Mouse (Mus musculus) CH12.LX (cell line): ENCODE results near the gene Senp5. TPM values are rescaled to one million over a fixed set of nuclear protein-coding genes. Genes with fewer than 3 reads are reported as not detected.
A peak's percentile ranks its signal among the peaks of the same experiment; 100 is the strongest.

ENCODE experiments used
- DNase-seq: peaks from one replicate; pipeline ENCODE4 v3.0.0-alpha.2; 2013; ENCODE audit errors: extremely low read depth
- H3K27ac ChIP-seq: 2 replicates; pipeline ENCODE4 v1.5.1; 2012; ENCODE audit warnings: low read depth, mild to moderate bottlenecking, control low read depth, moderate library complexity; ENCODE audit not compliant: insufficient read depth
- H3K27me3 ChIP-seq: replicated peaks from 2 replicates; pipeline ENCODE3; 2012; ENCODE audit warnings: inconsistent platforms
- H3K36me3 ChIP-seq, 2 experiments: replicated peaks in 1 of 2; 2 replicates each; pipeline versions ENCODE3 to v1.6.1; 2012; ENCODE audit warnings: inconsistent platforms in 1 of 2, low read length in 1 of 2, mild to moderate bottlenecking in 1 of 2, mixed read lengths in 1 of 2, moderate library complexity in 1 of 2; ENCODE audit not compliant: control insufficient read depth in 1 of 2, insufficient read depth in 1 of 2
- H3K4me1 ChIP-seq, 2 experiments: 2 replicates each; pipeline ENCODE4 v1.6.1; 2012; ENCODE audit warnings: inconsistent platforms in 1 of 2, moderate library complexity in 1 of 2; ENCODE audit not compliant: insufficient read depth in 2 of 2, control insufficient read depth in 1 of 2
- H3K4me2 ChIP-seq: 2 replicates; pipeline ENCODE4 v1.6.1; 2012; ENCODE audit warnings: low read depth, mild to moderate bottlenecking, control low read depth; ENCODE audit not compliant: poor library complexity, insufficient read depth, severe bottlenecking
- H3K4me3 ChIP-seq, 3 experiments: fragments of 150-350 bp in 1 of 3; sonication (generic) in 1 of 3; replicated peaks in 1 of 3; 2 replicates each; pipeline versions ENCODE3 to v1.5.1; 2011 to 2012; ENCODE audit warnings: low read depth in 2 of 3, low read length in 2 of 3, mild to moderate bottlenecking in 2 of 3, moderate library complexity in 2 of 3, control low read depth in 1 of 3, improper control_type of control experiment in 1 of 3, inconsistent platforms in 1 of 3, mixed read lengths in 1 of 3; ENCODE audit not compliant: poor library complexity in 1 of 3
- H3K79me2 ChIP-seq: replicated peaks from 2 replicates; pipeline ENCODE4 v1.6.1; 2012; ENCODE audit warnings: mild to moderate bottlenecking, moderate library complexity; ENCODE audit not compliant: control insufficient read depth, poor library complexity, insufficient read depth, severe bottlenecking; ENCODE audit errors: extremely low read depth
- H3K9ac ChIP-seq: 2 replicates; pipeline ENCODE4 v1.6.1; 2012; ENCODE audit warnings: low read depth, mild to moderate bottlenecking, control low read depth, moderate library complexity; ENCODE audit not compliant: insufficient read depth
- H3K9me3 ChIP-seq: replicated peaks from 2 replicates; pipeline ENCODE3; 2012; ENCODE audit warnings: low read length, inconsistent platforms, mixed read lengths
- BHLHE40 ChIP-seq: IDR thresholded peaks from 2 replicates; pipeline ENCODE4 v1.6.1; 2011; ENCODE audit warnings: mild to moderate bottlenecking, low read depth, low read length, improper control_type of control experiment
- CHD1 ChIP-seq: IDR thresholded peaks from 2 replicates; pipeline ENCODE4 v1.6.1; 2012; ENCODE audit warnings: low read depth, low read length, improper control_type of control experiment, inconsistent platforms
- CTCF ChIP-seq, 2 experiments: IDR thresholded peaks in 1 of 2; conservative IDR thresholded peaks in 1 of 2; 2 replicates each; pipeline ENCODE4 v1.5.1; 2011 to 2012; ENCODE audit warnings: low read depth in 2 of 2, low read length in 2 of 2, improper control_type of control experiment in 1 of 2, inconsistent platforms in 1 of 2, mild to moderate bottlenecking in 1 of 2, moderate library complexity in 1 of 2
- E2F4 ChIP-seq: IDR thresholded peaks from 2 replicates; pipeline ENCODE4 v1.6.1; 2011; ENCODE audit warnings: low read depth, low read length, improper control_type of control experiment; ENCODE audit not compliant: insufficient replicate concordance
- ELF1 ChIP-seq: IDR thresholded peaks from 2 replicates; pipeline ENCODE4 v1.6.1; 2014; ENCODE audit warnings: low read depth, mild to moderate bottlenecking, inconsistent platforms, low read length, improper control_type of control experiment
- EP300 ChIP-seq: IDR thresholded peaks from 2 replicates; pipeline ENCODE4 v1.6.1; 2011; ENCODE audit warnings: low read length, improper control_type of control experiment
- GABPA ChIP-seq: IDR thresholded peaks from 2 replicates; pipeline ENCODE4 v1.6.1; 2012; ENCODE audit warnings: low read depth, low read length, improper control_type of control experiment, inconsistent platforms; ENCODE audit not compliant: insufficient replicate concordance
- IRF4 ChIP-seq: IDR thresholded peaks from 2 replicates; pipeline ENCODE4 v1.6.1; 2014; ENCODE audit warnings: low read depth, mild to moderate bottlenecking, inconsistent platforms, low read length, improper control_type of control experiment
- JUND ChIP-seq: conservative IDR thresholded peaks from 2 replicates; pipeline ENCODE4 v1.6.1; 2011; ENCODE audit warnings: low read depth, low read length, improper control_type of control experiment
- MAFK ChIP-seq: IDR thresholded peaks from 2 replicates; pipeline ENCODE4 v1.6.1; 2011; ENCODE audit warnings: low read length, improper control_type of control experiment; ENCODE audit not compliant: insufficient replicate concordance
- MEF2A ChIP-seq: IDR thresholded peaks from 2 replicates; pipeline ENCODE4 v1.6.1; 2014; ENCODE audit warnings: low read depth, mild to moderate bottlenecking, inconsistent platforms, low read length, improper control_type of control experiment, borderline replicate concordance
- MXI1 ChIP-seq: IDR thresholded peaks from 2 replicates; pipeline ENCODE4 v1.6.1; 2011; ENCODE audit warnings: mild to moderate bottlenecking, low read depth, low read length, improper control_type of control experiment
- MYC ChIP-seq: IDR thresholded peaks from 2 replicates; pipeline ENCODE4 v1.6.1; 2011; ENCODE audit warnings: low read depth, mild to moderate bottlenecking, improper control_type of control experiment, low read length
- RAD21 ChIP-seq: IDR thresholded peaks from 2 replicates; pipeline ENCODE4 v1.6.1; 2011; ENCODE audit warnings: low read depth, mild to moderate bottlenecking, low read length, improper control_type of control experiment, moderate library complexity
- USF2 ChIP-seq: conservative IDR thresholded peaks from 2 replicates; pipeline ENCODE4 v1.6.1; 2011; ENCODE audit warnings: low read depth, low read length, improper control_type of control experiment
- ZC3H11A ChIP-seq: IDR thresholded peaks from 2 replicates; pipeline ENCODE4 v1.6.1; 2012; ENCODE audit warnings: low read depth, mild to moderate bottlenecking, inconsistent platforms, low read length, improper control_type of control experiment
- ZKSCAN1 ChIP-seq: IDR thresholded peaks from 2 replicates; pipeline ENCODE4 v1.6.1; 2012; ENCODE audit warnings: low read depth, inconsistent platforms, low read length, improper control_type of control experiment, borderline replicate concordance
- ZMIZ1 ChIP-seq: IDR thresholded peaks from 2 replicates; pipeline ENCODE4 v1.6.1; 2012; ENCODE audit warnings: low read depth, mild to moderate bottlenecking, inconsistent platforms, low read length, improper control_type of control experiment
- dilution Hi-C: fragments of 300-500 bp; cut with MboI; formaldehyde crosslinking; loops from 2 replicates; pipeline ENCODE4 v1.14.3; 2020; ENCODE audit warnings: low sequenced_read_pairs; ENCODE audit not compliant: extremely low pct_unique_long_range_greater_than_20kb, extremely low pct_ligation_motif_present
- in situ Hi-C: fragments of 300-500 bp; cut with MboI; formaldehyde crosslinking; loops from 3 replicates; pipeline ENCODE4 v1.14.3; 2019; ENCODE audit warnings: low sequenced_read_pairs, low pct_ligation_motif_present, low pct_unique_long_range_greater_than_20kb, mixed read lengths
- polyA plus RNA-seq: library from polyadenylated mRNA; unstranded; fragments of >175 nt; gene quantifications from 2 replicates; pipeline ENCODE4 v1.2.1, GENCODE M21; 2012; ENCODE audit warnings: low read depth; ENCODE audit not compliant: insufficient read length
- total RNA-seq, 2 experiments: library from RNA; depleted of rRNA; stranded (reverse); fragments of 300-350 nt in 1 of 2; fragments of >200 nt in 1 of 2; gene quantifications; 2 replicates each; pipeline ENCODE4 v1.2.3; 2012 to 2014

Senp5 gene
- total and polyA plus RNA-seq, 3 experiments = 19.3 to 31.2 (median 28.8) TPM

DNA sequence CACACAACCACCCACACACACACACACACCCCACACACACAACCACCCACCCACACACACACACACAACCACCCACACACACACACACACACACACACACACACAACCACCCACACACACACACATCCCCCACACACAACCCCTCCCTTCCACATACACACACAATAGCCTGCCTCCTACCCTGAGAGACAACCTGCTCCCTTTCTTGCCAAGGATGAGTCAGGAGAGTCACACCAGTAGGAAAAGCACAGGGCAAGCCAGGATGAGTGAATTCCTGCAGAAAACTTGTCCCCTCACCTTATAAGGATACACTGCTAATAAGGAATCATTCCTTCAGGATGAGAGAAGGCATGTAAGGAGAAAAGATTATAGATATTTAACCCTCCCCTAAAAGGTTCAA, 9.1 kb downstream of the Senp5 start:
- Histone ChIP-seq H3K4me3 (no peak overlapping the region), H3K79me2 (peaks cover 41% of the 10 kb centered on the region), H3K4me1 (no peaks in the 10 kb centered on the region), H3K36me3 (peaks cover 24 to 71% of the 10 kb centered on the region in 2 experiments)
- no peak for DNase-seq
- dilution Hi-C loops = no loop called here
- TF ChIP-seq EP300 (no peak), JUND (no peak), GABPA (no peak), IRF4 (no peak), MEF2A (no peak), MAFK (no peak), CHD1 (no peak), USF2 (no peak), ZC3H11A (no peak)
- TF ChIP-seq, all 38 proteins: peak for 0
- Histone ChIP-seq H3K9ac (no peak overlapping the region), H3K9me3 (no peaks in the 10 kb centered on the region), H3K27me3 (no peaks in the 10 kb centered on the region), H3K4me2 (no peak overlapping the region), H3K27ac (no peak overlapping the region)
- in situ Hi-C loops = no loop called here

DNA sequence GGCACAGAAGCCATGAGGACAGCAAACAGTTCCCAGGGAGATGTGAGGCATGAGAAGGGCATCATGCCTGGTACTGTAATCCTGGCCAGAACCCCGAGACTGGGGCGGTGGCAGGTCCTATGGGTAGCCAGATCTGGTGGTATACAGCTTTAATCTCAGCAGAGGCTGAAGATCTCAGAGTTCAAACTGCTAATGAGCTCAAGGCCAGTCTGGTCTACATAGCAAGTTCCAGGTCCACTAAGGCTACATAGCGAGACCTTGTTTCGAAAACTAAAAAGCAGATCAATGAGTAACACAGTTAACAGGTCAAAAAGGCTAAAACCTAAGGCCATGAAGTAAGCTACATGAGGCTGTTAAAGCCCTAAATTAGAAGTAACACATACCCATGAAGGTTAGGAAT, 9.9 kb downstream of the Senp5 start:
- Histone ChIP-seq H3K9me3 (no peaks in the 10 kb centered on the region), H3K36me3 (peaks cover 28 to 75% of the 10 kb centered on the region in 2 experiments), H3K79me2 (peaks cover 36% of the 10 kb centered on the region), H3K27ac (no peak overlapping the region), H3K4me2 (no peak overlapping the region), H3K4me3 (no peak overlapping the region), H3K9ac (no peak overlapping the region), H3K27me3 (no peaks in the 10 kb centered on the region), H3K4me1 (no peaks in the 10 kb centered on the region)
- no peak for DNase-seq
- no peak for TF ChIP-seq MYC
- TF ChIP-seq ZKSCAN1 = no peak
- no peak for TF ChIP-seq ZMIZ1
- TF ChIP-seq E2F4 = no peak
- no peak for TF ChIP-seq MXI1
- in situ Hi-C loops (no loop called here), dilution Hi-C loops (no loop called here)

DNA sequence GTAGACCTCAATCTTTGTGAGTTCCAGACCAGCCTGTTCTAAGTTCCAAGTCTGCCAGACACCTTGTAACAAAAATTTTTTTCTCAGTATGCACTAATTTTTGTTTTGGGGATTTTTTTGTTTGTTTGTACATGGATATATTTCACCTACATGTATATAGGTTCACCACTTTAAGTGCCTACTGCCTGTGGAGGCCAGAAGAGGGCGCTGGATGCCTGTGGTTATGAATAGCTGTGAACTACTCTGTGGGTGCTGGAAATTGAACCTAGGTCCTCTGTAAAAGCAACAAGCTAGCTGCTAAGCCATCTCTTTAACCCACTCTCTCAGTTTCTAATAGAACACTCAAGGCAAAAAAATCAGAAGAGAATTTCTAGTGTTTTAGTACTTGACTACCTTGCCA, 11.0 kb downstream of the Senp5 start:
- dilution Hi-C loops = no loop called here
- Histone ChIP-seq H3K4me2 (no peak overlapping the region), H3K27me3 (no peaks in the 10 kb centered on the region), H3K27ac (no peak overlapping the region), H3K9me3 (no peaks in the 10 kb centered on the region), H3K4me1 (no peaks in the 10 kb centered on the region), H3K4me3 (no peak overlapping the region), H3K9ac (no peak overlapping the region), H3K79me2 (peaks cover 25% of the 10 kb centered on the region)
- TF ChIP-seq ELF1 (no peak), BHLHE40 (no peak), GABPA (no peak), CTCF (conservative IDR thresholded peaks at IDR 0.05 in 1 of 2, IDR thresholded peaks at IDR 0.05 in 1 of 2; ENCODE audit: low read depth in 2 of 2, low read length in 2 of 2) (peak in 1 of 2 experiments; percentile 49; a peak in 2 of 4 replicates), MAFK (no peak), MXI1 (no peak), ZC3H11A (no peak), CHD1 (no peak), RAD21 (peak; percentile 24)
- TF ChIP-seq, all 38 proteins: peak for 2
- peaks cover 27 to 74% of the 10 kb centered on the region in 2 experiments for H3K36me3 ChIP-seq
- in situ Hi-C loops = no loop called here
- peak; percentile 26 for DNase-seq
